Mouse (Mus musculus) hindbrain, embryonic 14.5 days (tissue): ENCODE results near the gene Irx3. TPM values are rescaled to one million over a fixed set of nuclear protein-coding genes. Genes with fewer than 3 reads are reported as not detected.

ENCODE experiments used
- ATAC-seq: fragments of 200-750 bp; cut with Nextera tagmentation; 2 replicates; pipeline ENCODE4 v1.8.0; 2017; ENCODE audit warnings: moderate number of reproducible peaks, mild to moderate bottlenecking, moderate TSS enrichment, moderate library complexity; ENCODE audit not compliant: low FRiP score
- DNase-seq: peaks from one replicate; pipeline ENCODE4 v3.0.0-alpha.2; 2015; ENCODE audit warnings: low spot score
- H3K27ac ChIP-seq: fragments of 300-500 bp; sonication (generic); 2 replicates; pipeline ENCODE4 v1.5.1; 2014; ENCODE audit warnings: mild to moderate bottlenecking, moderate library complexity
- H3K27me3 ChIP-seq: fragments of 300-500 bp; sonication (generic); 2 replicates; pipeline ENCODE4 v1.6.1; 2014; ENCODE audit warnings: mild to moderate bottlenecking, low read length, mixed read lengths; ENCODE audit not compliant: control insufficient read depth, insufficient read depth
- H3K36me3 ChIP-seq: fragments of 300-500 bp; sonication (generic); replicated peaks from 2 replicates; pipeline ENCODE4 v1.6.1; 2014; ENCODE audit not compliant: control insufficient read depth, insufficient read depth
- H3K4me1 ChIP-seq: fragments of 300-500 bp; sonication (generic); replicated peaks from 2 replicates; pipeline ENCODE4 v1.6.1; 2014; ENCODE audit warnings: antibody characterized with exemption, low read length, mixed read lengths; ENCODE audit not compliant: control insufficient read depth, insufficient read depth
- H3K4me2 ChIP-seq: fragments of 300-500 bp; sonication (generic); replicated peaks from 2 replicates; pipeline ENCODE4 v1.6.1; 2014; ENCODE audit warnings: mild to moderate bottlenecking, moderate library complexity
- H3K4me3 ChIP-seq: fragments of 300-500 bp; sonication (generic); replicated peaks from 2 replicates; pipeline ENCODE4 v1.5.1; 2014; ENCODE audit warnings: mild to moderate bottlenecking, low read length
- H3K9ac ChIP-seq: fragments of 300-500 bp; sonication (generic); 2 replicates; pipeline ENCODE4 v1.6.1; 2014
- H3K9me3 ChIP-seq: fragments of 300-500 bp; sonication (generic); 2 replicates; pipeline ENCODE4 v1.6.1; 2016; ENCODE audit warnings: low read length; ENCODE audit not compliant: control insufficient read depth
- WGBS: fragments of 180-500 bp; shearing (Covaris S2); extraction: QIAGEN DNeasy Blood & Tissue Kit; methylation state at CpG from one replicate; pipeline ENCODE4 v1.1.7; 2014; 5-methylcytosine and 5-hydroxymethylcytosine counted together
- polyA plus RNA-seq: library from polyadenylated mRNA; unstranded; fragments of >200 nt; fragmentation: Nextera tagmentation; extraction: Ambion mirVana; gene quantifications from 2 replicates; pipeline ENCODE4 v1.2.1, GENCODE M21; 2014

Irx3 gene
- polyA plus RNA-seq = 10.4 and 12.9 TPM in 2 replicates

DNA sequence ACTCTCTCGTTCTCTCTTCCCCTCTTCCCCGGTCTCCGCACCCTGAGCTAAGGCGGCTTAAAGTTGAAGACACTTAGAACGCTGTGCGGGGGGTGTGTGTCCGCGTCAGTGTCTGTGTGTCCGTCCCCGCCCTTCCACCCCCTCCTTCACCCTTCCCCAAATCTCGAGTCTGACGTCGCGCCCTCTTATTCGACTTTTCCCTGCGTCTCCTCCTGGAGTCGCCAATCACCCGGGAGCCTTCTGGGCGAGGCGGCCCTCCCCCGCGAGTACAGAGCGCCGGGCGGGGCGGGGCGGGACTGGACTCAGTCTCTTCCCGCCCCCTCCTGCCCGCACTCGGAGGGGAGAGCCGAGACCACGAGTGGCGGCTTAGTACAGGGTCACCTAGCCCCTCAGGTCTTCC lies at the start of gene Irx3:
Gene Irx3, minus strand, starts transcription at position 229 of the 400 bp plus-strand sequence.
- Histone ChIP-seq H3K4me2 (peak within 1 kb of the TSS; percentile 73), H3K4me3 (peak within 1 kb of the TSS; percentile 60), H3K36me3 (no peaks in the 10 kb centered on the region), H3K4me1 (peaks cover 37% of the 10 kb centered on the region; the same call in 1 of the 2 replicates), H3K27ac (peak within 1 kb of the TSS; percentile 92), H3K9me3 (no peaks in the 10 kb centered on the region), H3K27me3 (peaks cover 31% of the 10 kb centered on the region), H3K9ac (peak within 1 kb of the TSS; percentile 83)
- WGBS = under 1% methylated on average over 33 of the region's 33 CpGs
- ATAC-seq = peak; percentile 71
- peak; percentile 66 for DNase-seq

DNA sequence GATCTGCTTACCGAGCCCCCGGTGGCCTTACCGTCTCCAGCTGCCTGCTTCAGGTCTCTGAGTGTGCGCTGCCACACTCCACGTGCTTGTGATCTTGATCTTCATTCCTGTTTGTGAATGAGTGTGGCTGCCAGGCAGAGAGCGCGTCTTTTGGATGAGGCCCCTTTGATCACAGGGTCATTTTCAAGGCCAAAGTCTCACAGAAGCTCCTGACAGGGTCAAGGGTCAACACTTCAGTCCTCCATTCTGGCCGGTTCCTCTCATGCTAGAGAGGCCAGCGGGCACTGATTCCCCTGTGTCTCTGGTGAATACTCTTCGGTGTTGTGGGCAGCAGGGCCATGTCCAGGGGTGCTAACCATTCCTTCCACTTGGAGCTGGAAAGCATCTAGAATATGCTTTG lies 49.5 kb upstream of the Irx3 start:
- Histone ChIP-seq H3K4me2 (no peak overlapping the region), H3K9me3 (no peaks in the 10 kb centered on the region), H3K4me3 (no peak overlapping the region), H3K27ac (no peak overlapping the region), H3K27me3 (no peaks in the 10 kb centered on the region; the same call in 1 of the 2 replicates), H3K9ac (no peak overlapping the region), H3K36me3 (no peaks in the 10 kb centered on the region), H3K4me1 (no peaks in the 10 kb centered on the region)
- WGBS = 70% methylated on average over 10 of the region's 10 CpGs
- no peak for ATAC-seq
- no peak for DNase-seq

DNA sequence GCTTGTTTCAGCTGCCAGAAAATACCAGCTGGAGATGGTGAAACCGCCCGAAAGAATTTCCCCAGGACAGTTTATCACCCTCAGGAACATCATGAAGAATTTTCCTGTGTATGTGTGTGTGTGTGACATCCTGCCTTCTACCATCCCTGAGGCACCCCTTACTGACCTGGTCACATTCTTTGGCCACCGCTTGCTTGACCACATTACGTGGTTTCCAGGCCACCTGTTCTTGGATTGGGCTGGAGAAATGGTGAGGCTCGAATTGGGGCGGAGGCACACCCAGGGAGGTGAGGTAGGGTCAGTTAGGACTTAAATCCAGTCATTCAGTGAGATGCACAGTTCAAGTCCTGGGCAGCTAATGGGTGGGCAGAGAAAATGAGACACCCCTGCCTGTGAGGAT lies 48.1 kb upstream of the Irx3 start:
- Histone ChIP-seq H3K27me3 (no peaks in the 10 kb centered on the region; the same call in 1 of the 2 replicates), H3K9ac (no peak overlapping the region), H3K4me3 (no peak overlapping the region), H3K36me3 (no peaks in the 10 kb centered on the region), H3K27ac (no peak overlapping the region), H3K4me1 (no peaks in the 10 kb centered on the region), H3K9me3 (no peaks in the 10 kb centered on the region), H3K4me2 (no peak overlapping the region)
- 93% methylated on average over 6 of the region's 6 CpGs for WGBS
- ATAC-seq = no peak
- no peak for DNase-seq

DNA sequence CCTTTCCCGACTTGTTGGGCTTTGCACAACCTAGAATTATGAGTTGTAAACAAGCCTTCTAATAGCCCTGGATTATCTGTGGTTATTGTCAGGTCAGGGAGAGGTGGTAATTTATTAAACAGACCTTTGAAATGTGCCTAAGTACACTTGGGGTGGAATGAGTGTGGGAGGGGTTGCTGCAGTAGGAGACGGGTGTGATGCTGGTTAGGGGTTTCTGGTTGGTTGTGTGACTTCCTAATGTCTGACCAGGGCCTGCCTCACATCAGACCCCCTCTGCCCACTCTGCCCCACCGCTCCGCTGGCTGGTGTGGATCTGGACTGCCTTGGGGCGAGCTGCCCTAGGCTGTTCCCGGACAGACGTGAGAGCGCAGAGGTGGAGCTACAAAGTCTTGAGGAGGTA lies 47.7 kb upstream of the Irx3 start:
- no peak for DNase-seq
- no peaks in the 10 kb centered on the region for H3K4me1 ChIP-seq
- H3K4me2 ChIP-seq = no peak overlapping the region
- no peak overlapping the region for H3K9ac ChIP-seq
- no peak overlapping the region for H3K4me3 ChIP-seq
- H3K36me3 ChIP-seq = no peaks in the 10 kb centered on the region
- 85% methylated on average over 8 of the region's 8 CpGs for WGBS
- H3K27me3 ChIP-seq = no peaks in the 10 kb centered on the region; the same call in 1 of the 2 replicates
- H3K9me3 ChIP-seq = no peaks in the 10 kb centered on the region
- ATAC-seq = no peak
- no peak overlapping the region for H3K27ac ChIP-seq

DNA sequence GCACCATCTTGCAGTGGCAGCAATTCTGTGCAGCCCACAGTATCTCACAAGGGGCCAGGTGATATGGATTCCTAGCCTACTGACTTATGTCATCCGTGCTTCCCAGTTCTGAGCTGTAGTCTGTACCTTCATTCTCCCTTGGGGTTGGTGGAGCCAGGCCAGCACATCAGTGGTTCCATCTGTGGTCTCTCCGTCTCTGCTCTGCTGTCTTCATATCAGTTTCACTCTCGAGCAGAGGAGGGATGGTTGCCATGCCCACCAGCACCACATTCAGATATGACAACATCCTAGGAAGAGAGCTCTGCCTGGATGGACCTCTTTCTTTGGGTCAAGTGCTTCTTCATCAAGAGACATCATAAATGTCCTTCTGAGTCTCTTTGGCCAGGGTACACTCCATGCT lies 43.8 kb upstream of the Irx3 start:
- Histone ChIP-seq H3K9me3 (no peaks in the 10 kb centered on the region), H3K27ac (no peak overlapping the region), H3K4me3 (no peak overlapping the region), H3K4me2 (no peak overlapping the region), H3K27me3 (no peaks in the 10 kb centered on the region), H3K4me1 (no peaks in the 10 kb centered on the region), H3K36me3 (no peaks in the 10 kb centered on the region), H3K9ac (no peak overlapping the region)
- DNase-seq (no peak), ATAC-seq (no peak)
- WGBS = 84% methylated on average over 3 of the region's 3 CpGs

DNA sequence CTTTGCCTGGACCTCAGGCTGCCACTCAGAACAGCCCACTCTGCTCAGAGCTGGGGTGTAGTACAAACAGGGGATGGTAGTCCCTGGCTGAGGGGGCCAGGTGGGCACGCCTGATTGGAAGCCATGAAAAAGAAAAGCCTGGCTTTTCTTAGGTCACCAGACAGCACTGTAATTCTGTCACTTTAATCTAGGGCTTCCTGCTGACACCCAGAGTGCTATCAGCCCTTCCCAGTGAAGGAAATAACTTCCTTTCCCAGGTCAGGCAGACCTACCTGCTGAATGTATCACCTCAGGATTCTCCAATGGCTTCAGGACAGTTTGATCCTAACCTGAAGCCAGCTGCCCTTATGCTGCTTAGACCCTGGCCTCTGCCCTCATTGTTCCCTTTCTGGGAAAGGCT lies 35.3 kb upstream of the Irx3 start:
- H3K9me3 ChIP-seq = no peaks in the 10 kb centered on the region
- WGBS = 67% methylated on average over 1 of the region's 1 CpGs
- H3K27ac ChIP-seq = no peak overlapping the region
- DNase-seq = no peak
- H3K27me3 ChIP-seq = no peaks in the 10 kb centered on the region
- no peak overlapping the region for H3K4me3 ChIP-seq
- H3K9ac ChIP-seq = no peak overlapping the region
- H3K36me3 ChIP-seq = no peaks in the 10 kb centered on the region
- ATAC-seq = no peak
- H3K4me1 ChIP-seq = no peaks in the 10 kb centered on the region
- no peak overlapping the region for H3K4me2 ChIP-seq

DNA sequence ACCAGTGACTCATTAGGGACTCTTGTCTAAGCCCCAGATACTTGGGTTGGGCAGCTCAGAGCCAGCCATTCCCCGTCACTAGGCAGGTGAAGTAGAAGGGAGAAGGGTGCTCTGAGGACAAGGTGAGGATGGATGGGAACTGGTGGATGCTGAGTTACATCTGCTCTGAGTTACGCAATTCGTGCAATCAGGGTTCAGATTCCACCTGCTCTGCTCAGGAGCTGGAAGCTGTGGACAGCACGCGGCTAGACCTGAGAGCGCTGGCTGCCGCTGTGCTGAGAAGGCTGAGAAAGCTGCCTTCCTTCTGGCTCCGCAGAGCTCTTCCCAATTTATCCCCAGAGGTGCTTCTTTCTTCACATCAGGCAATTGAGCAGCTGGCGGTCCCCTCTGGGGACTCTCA lies 34.8 kb upstream of the Irx3 start:
- ATAC-seq = no peak
- H3K36me3 ChIP-seq = no peaks in the 10 kb centered on the region
- no peaks in the 10 kb centered on the region for H3K9me3 ChIP-seq
- H3K4me2 ChIP-seq = no peak overlapping the region
- DNase-seq = no peak
- 65% methylated on average over 9 of the region's 9 CpGs for WGBS
- no peaks in the 10 kb centered on the region for H3K4me1 ChIP-seq
- no peak overlapping the region for H3K9ac ChIP-seq
- H3K27ac ChIP-seq = no peak overlapping the region
- no peaks in the 10 kb centered on the region for H3K27me3 ChIP-seq
- no peak overlapping the region for H3K4me3 ChIP-seq

DNA sequence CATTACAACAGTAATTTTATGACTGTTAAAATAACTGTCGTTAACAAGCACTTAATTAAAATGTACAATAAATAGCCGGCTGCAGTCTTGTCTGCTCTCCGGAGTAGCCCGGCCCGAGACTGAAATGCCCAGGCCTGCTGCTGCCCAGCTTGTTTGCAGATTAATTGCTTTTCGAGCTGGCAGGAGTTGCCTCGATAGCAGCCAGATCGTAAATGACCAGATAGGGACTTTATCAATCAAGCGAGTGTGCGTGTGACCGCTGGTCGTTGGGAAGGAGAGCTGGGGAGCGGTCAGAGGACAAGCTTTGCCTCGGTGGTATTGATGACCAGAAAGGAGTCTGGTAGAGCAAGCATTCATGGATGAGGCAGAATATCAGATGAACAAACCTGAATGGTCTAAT lies 25.8 kb upstream of the Irx3 start:
- DNase-seq = no peak
- 0 out of 2 replicates have a peak, but pooled peaks cover 9% of the 10 kb centered on the region for H3K27me3 ChIP-seq

DNA sequence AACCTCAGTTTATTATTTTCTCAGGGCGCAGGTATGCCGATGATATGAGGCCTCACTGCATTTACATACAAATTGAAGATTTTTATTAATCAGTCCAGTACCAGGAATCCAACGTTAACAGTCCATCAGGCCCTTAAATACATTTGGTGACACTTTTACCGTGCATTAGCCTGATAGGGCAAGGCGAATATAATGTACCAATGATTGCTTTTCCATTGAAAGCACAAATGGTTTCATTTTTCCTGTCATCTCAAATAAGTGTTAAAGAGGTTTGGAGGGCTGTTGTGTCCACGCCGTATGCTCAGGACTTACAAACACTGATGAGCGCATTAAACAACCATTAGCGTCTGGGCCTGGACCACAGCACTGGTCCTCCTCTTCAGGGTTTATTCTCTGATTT lies 25.3 kb upstream of the Irx3 start:
- H3K4me1 ChIP-seq = no peaks in the 10 kb centered on the region; the same call in 1 of the 2 replicates
- no peak overlapping the region for H3K9ac ChIP-seq
- no peak overlapping the region; the same call in 1 of the 2 replicates for H3K27ac ChIP-seq
- H3K4me3 ChIP-seq = no peak overlapping the region
- ATAC-seq (no peak), DNase-seq (no peak)
- H3K4me2 ChIP-seq = no peak overlapping the region
- WGBS = 59% methylated on average over 9 of the region's 9 CpGs
- H3K9me3 ChIP-seq = no peaks in the 10 kb centered on the region
- H3K27me3 ChIP-seq = 0 out of 2 replicates have a peak, but pooled peaks cover 9% of the 10 kb centered on the region
- H3K36me3 ChIP-seq = no peaks in the 10 kb centered on the region

More for the DNA sequence above, 25.8 kb upstream of the Irx3 start:
- Histone ChIP-seq H3K9ac (no peak overlapping the region), H3K36me3 (no peaks in the 10 kb centered on the region), H3K4me2 (no peak overlapping the region), H3K9me3 (no peaks in the 10 kb centered on the region), H3K4me1 (no peaks in the 10 kb centered on the region; the same call in 1 of the 2 replicates), H3K27ac (no peak overlapping the region), H3K4me3 (no peak overlapping the region)
- ATAC-seq = no peak
- WGBS = 44% methylated on average over 14 of the region's 14 CpGs

DNA sequence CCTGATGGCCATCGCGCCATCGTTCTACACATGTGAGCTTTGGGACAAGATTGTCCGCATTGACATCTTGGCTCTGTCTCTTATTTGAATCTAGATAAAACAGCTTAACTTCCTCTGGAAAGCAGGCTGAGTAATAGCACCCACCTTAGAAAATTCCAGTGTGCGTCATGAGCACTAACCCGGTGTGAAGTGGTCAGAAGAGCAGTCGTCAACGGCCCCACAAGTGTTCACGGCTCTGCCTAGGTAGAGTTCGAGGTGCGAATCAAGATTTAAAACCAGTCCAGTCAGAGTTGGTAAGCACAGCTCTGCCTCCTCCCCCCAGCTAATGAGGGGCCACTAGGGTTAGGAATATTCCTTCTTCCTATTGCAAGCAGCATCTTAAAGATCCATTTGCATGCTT lies 21.5 kb upstream of the Irx3 start:
- H3K36me3 ChIP-seq = no peaks in the 10 kb centered on the region
- ATAC-seq = no peak
- peaks cover 5% of the 10 kb centered on the region for H3K4me1 ChIP-seq
- H3K27ac ChIP-seq = no peak overlapping the region
- no peak overlapping the region for H3K4me3 ChIP-seq
- no peaks in the 10 kb centered on the region for H3K9me3 ChIP-seq
- peaks cover 7% of the 10 kb centered on the region; the same call in 1 of the 2 replicates for H3K27me3 ChIP-seq
- no peak for DNase-seq
- no peak overlapping the region for H3K4me2 ChIP-seq
- WGBS = 93% methylated on average over 11 of the region's 11 CpGs
- no peak overlapping the region for H3K9ac ChIP-seq
